Mouse (Mus musculus) bone marrow, adult 2 months (tissue): ENCODE measurements around the gene Gm13287. TPM values are rescaled to one million over a fixed set of nuclear protein-coding genes. Genes with fewer than 3 reads are reported as not detected.
"Not testable (repeated sequence)": the region's sequence is repeated elsewhere in the genome, so short reads cannot be mapped to it uniquely, and the experiment has no call there.

Experiments
- H3K27ac ChIP-seq: fragments of 200-500 bp; 2 replicates; pipeline ENCODE4 v1.5.1; 2012; ENCODE audit warnings: low read depth, mild to moderate bottlenecking, control low read depth, inconsistent platforms, low read length; ENCODE audit not compliant: control insufficient read depth, poor library complexity, insufficient read depth
- H3K4me1 ChIP-seq: fragments of 200-500 bp; 2 replicates; pipeline ENCODE4 v1.6.1; 2011; ENCODE audit warnings: low read length; ENCODE audit not compliant: control insufficient read depth, insufficient read depth
- H3K4me3 ChIP-seq: fragments of 200-500 bp; replicated peaks from 2 replicates; pipeline ENCODE3; 2011; ENCODE audit warnings: mild to moderate bottlenecking, low read depth, low read length, control low read depth; ENCODE audit not compliant: control insufficient read depth
- CTCF ChIP-seq: fragments of 200-500 bp; IDR thresholded peaks from 2 replicates; pipeline ENCODE4 v1.5.1; 2011; ENCODE audit warnings: low read length, control low read depth; ENCODE audit not compliant: control insufficient read depth, insufficient read depth
- POLR2A ChIP-seq: fragments of 200-500 bp; IDR thresholded peaks from 2 replicates; pipeline ENCODE4 v1.6.1; 2011; ENCODE audit warnings: low read depth, mild to moderate bottlenecking, control low read depth, low read length, borderline replicate concordance; ENCODE audit not compliant: control insufficient read depth
- WGBS: fragments of 180-500 bp; shearing (Covaris S2); methylation state at CpG from one replicate; pipeline ENCODE4 v1.1.7; 2018; 5-methylcytosine and 5-hydroxymethylcytosine counted together
- polyA plus RNA-seq: library from polyadenylated mRNA; stranded (reverse); fragments of >200 nt; gene quantifications from 2 replicates; pipeline ENCODE4 v1.2.4, GENCODE M21; 2011; ENCODE audit warnings: low replicate concordance; ENCODE audit not compliant: missing spikeins, insufficient read depth, insufficient read length

The Gm13287 gene
- polyA plus RNA-seq, 1 experiment = not detected

DNA sequence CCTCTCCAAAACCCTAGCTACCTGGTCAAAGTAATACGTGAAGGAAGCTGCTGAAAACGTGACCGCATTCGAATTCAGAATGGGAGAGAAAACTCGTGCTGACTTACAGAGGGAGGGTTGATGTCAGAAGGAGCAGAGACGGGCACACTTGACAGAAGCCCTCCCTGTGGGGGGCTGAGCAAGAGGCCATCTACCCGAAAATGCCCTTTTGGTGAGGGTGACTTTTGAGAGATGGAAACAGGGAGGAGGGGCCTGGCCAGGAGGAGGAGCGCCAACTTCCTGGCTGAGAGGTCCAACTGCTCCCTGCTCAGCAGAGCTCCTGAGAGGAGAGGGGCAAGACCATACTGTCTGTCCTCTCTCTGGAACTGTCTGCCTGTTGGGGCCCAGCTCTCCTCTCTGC, 2.2 kb downstream of the Gm13287 start, which contains the start of gene Gm13288:
Gm13288 (plus strand) TSS at position 301 of the 400 bp plus-strand sequence.
- not testable (repeated sequence) for H3K27ac ChIP-seq, H3K4me3 ChIP-seq, H3K4me1 ChIP-seq
- WGBS = no CpG with 5 or more reads among the region's 8 CpGs

DNA sequence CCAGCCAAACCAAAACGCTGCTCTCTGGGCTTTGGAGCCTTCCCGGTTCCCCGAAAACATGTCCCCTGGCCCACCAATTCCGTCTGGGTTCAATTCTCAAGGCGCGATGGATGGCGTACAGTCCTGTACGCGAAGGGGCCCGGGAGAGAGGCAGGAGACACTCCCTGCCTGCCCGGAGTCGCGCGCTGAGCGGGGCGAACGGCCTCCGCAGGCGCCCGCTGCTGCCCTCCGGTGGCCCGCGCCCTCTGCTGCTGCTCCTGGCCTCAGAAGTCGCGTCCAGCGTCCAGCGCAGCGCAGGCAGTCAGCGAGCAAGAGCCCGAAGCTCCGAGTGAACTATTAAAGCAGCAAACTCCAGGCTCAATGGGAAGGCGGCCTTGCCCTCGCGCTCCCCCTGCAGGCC, 2.7 kb downstream of the Gm13287 start:
- H3K4me3 ChIP-seq, H3K27ac ChIP-seq, H3K4me1 ChIP-seq: not testable (repeated sequence)
- WGBS = no CpG with 5 or more reads among the region's 34 CpGs

DNA sequence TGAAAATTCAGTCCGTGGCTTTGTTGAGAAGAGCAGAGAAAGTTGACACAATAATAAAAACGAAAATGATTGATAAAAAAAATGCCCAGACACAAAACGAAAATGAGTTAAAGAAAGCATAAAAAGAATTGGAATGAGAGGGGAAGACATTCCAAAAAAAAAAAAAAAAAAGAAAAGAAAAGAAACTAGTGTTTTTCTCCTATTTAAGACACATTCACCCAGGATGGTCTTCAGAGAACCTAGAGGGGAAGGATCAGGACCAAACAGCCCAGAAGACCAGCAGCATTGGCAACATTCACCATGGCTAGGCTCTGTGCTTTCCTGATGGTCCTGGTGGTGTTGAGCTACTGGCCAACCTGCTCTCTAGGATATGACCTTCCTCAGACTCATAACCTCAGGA, 12.9 kb downstream of the Gm13287 start, which contains the start of gene Ifna7:
Ifna7 (plus strand) TSS at position 301 of the 400 bp plus-strand sequence.
- H3K4me1 ChIP-seq = no peaks in the 10 kb centered on the region
- WGBS = 55% methylated on average over 3 of the region's 3 CpGs

DNA sequence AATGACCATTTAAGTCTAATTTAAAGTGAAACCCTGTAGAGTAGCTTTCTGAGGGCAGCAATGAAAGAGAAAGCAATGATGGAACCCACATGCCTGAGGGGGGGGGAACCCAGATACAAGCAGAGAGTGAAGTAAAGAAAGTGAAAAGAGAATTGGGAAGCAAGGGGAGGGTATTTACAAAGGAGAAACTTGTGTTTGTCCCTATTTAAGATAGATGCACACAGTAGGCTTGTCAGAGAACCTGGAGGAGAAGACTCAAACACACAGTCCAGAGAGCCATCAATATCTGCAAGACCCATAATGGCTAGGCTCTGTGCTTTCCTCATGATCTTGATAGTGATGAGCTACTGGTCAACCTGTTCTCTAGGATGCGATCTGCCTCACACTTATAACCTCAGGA, 16.6 kb downstream of the Gm13287 start, which contains the start of gene Ifna11:
Ifna11 (plus strand) TSS at position 301 of the 400 bp plus-strand sequence.
- no peak within 1 kb of the TSS for H3K4me3 ChIP-seq
- WGBS = 82% methylated on average over 1 of the region's 1 CpGs
- no peak within 1 kb of the TSS for H3K27ac ChIP-seq
- no peaks in the 10 kb centered on the region for H3K4me1 ChIP-seq
- TF ChIP-seq POLR2A (no peak), CTCF (no peak)

More for the DNA sequence above, 12.9 kb downstream of the Gm13287 start, which contains the start of gene Ifna7:
- H3K4me3 ChIP-seq = no peak within 1 kb of the TSS
- no peak within 1 kb of the TSS for H3K27ac ChIP-seq
- TF ChIP-seq CTCF (no peak), POLR2A (no peak)

DNA sequence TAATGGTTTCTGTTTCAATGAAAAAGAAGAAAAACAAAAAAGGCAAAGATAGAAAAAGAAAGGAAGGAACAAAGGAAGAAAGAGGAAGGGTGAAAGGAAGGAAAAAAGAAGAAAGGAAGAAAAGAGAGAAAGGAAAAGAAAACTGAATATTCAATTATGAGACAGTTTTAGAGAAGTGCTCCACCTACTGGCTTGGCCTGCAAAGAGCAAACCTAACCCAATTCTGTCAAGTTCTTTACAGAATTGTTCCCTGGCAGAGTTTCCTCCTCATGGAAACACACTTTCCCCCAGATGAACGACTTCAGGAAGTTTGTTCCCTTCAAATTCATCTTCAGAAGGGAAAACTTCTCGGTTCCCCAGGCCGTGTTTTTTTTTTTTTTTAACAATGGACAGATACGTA, 19.9 kb downstream of the Gm13287 start:
- Histone ChIP-seq H3K4me1 (no peaks in the 10 kb centered on the region), H3K27ac (no peak overlapping the region), H3K4me3 (no peak overlapping the region)
- TF ChIP-seq CTCF = no peak
- no peak for TF ChIP-seq POLR2A
- WGBS = 28% methylated on average over 4 of the region's 4 CpGs

DNA sequence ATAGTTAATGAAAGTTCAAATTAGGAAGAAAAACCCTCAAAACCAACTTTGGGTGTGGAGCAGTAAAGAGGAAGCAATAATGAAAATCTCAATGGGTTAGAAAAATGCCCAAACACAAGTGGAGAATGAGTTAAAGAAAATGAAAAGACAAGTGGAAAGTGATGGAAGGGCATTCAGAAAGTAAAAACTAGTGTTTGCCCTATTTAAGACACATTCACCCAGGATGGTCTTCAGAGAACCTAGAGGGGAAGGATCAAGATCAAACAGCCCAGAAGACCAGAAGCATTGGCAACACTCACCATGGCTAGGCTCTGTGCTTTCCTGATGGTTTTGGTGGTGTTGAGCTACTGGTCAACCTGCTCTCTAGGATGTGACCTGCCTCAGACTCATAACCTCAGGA, 24.1 kb downstream of the Gm13287 start, which contains the start of gene Ifna6:
Ifna6 (plus strand) TSS at position 301 of the 400 bp plus-strand sequence.
- not testable (repeated sequence) for H3K4me3 ChIP-seq, H3K27ac ChIP-seq, H3K4me1 ChIP-seq

DNA sequence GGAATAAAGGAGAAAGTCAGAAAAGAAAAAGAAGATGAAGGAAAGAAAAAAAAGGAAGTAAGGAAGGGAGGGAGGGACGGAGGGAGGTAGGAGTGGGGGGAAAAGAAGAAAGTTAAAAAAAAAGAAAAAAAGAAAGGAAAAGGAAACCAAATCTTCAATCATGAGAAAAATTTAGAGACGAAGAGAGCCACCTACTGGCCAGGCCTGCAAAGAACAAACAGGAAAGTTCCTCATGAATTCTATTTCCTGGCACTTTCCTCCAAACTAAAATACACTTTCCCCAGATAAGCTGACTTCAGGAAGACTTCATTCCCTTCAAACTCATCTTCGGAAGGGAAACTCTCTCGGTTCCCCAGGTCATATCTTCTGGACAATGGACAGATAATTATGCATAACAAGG, 27.5 kb downstream of the Gm13287 start:
- TF ChIP-seq POLR2A (no peak), CTCF (no peak)
- Histone ChIP-seq H3K4me1 (no peaks in the 10 kb centered on the region), H3K4me3 (no peak overlapping the region), H3K27ac (no peak overlapping the region)
- 26% methylated on average over 4 of the region's 4 CpGs for WGBS

DNA sequence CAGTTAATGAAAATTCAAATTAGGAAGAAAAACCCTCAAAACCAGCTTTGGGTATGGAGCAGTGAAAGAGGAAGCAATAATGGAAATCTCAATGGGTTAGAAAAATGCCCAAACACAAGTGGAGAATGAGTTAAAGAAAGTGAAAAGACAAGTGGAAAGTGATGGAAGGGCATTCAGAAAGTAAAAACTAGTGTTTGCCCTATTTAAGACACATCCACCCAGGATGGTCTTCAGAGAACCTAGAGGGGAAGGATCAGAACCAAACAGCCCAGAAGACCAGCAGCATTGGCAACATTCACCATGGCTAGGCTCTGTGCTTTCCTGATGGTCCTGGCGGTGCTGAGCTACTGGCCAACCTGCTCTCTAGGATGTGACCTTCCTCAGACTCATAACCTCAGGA, 32.2 kb downstream of the Gm13287 start, which contains the start of gene Ifna5:
Ifna5 (plus strand) TSS at position 301 of the 400 bp plus-strand sequence.
- not testable (repeated sequence) for H3K27ac ChIP-seq, H3K4me3 ChIP-seq, H3K4me1 ChIP-seq
- WGBS = 81% methylated on average over 1 of the region's 1 CpGs

DNA sequence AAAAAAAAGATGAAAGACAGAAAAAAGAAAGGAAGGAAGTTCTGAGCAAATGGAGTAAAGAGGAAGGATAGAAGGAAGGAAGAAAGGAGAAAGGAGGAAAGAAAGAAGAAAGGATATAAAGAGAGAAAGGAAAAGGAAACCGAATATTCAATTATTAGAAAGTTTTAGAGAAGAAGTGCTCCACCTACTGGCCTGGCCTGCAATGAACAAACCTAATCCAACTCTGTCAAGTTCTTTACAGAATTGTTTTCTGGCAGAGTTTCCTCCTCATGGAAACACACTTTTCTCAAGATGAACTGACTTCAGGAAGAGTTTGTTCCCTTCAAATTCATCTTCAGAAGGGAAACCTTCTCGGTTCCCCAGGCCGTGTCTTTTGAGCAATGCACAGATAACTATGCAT, 35.8 kb downstream of the Gm13287 start:
- no peaks in the 10 kb centered on the region for H3K4me1 ChIP-seq
- TF ChIP-seq CTCF = no peak
- no peak for TF ChIP-seq POLR2A
- H3K27ac ChIP-seq = no peak overlapping the region
- no peak overlapping the region for H3K4me3 ChIP-seq
- WGBS = 36% methylated on average over 3 of the region's 3 CpGs

DNA sequence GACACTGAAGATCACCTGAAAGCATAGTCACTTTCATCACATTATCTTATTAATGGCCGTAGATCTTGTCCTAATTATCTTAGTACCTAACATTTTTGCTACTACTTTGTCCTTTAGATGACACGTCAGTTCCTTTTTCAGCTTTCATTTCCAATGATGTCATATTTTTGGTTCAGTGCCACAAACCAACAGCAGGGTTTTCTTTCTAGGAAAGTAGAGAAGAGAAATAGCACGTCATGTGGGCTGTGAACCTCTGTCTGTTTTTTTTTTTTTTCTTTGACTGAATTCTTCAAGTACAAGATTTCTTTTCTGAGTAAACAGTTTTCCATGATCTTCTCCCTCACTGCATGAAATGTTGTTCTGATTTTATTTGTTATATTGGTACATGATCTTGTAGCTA, 37.0 kb downstream of the Gm13287 start:
- no peak for TF ChIP-seq CTCF
- no peak for TF ChIP-seq POLR2A
- WGBS = 30% methylated on average over 3 of the region's 3 CpGs
- H3K4me3 ChIP-seq = no peak overlapping the region
- no peaks in the 10 kb centered on the region for H3K4me1 ChIP-seq
- H3K27ac ChIP-seq = no peak overlapping the region
